ENCODE assay signal across 21 mouse cellular contexts in the genomic region with DNA sequence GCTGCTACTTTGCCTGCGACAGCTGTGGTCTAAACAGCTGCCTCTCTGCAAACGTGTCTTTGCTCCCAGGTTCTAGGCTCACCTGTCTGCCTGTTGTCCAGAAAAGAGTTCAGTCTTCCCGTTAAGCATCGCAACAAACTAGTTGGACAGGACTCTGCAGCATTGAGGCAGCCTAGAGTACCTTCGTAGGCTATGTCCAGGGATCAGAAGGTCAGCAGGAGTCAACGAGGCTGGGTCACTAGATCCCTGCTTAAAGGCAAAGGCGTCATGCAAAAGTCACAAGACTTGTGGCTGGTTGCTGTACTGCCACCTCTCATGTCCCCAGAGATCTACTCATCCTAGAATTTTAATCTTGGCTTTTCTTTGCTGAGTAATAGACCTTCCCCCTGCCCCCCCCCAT. TPM values are rescaled to one million over a fixed set of nuclear protein-coding genes. Genes with fewer than 3 reads are reported as not detected.
DNase-seq lines count a peak whose midpoint lies in the region; ATAC-seq and TF ChIP-seq lines count a peak whose summit lies in the region.
"Had no signal": no experiment of that assay in that cellular context is flagged by ENCODE, and none has a peak within 500 bp of the region (broad histone marks: within the 10 kb centered on the region; RNA-seq: fewer than 3 reads in every experiment).

No protein-coding gene starts in this region.

- no peaks in the 10 kb centered on the region for H3K36me3 ChIP-seq in heart, embryonic 10.5 days
- H3K36me3 ChIP-seq in kidney, embryonic 16.5 days (ENCODE audit: insufficient read depth, low read length), result no peaks in the 10 kb centered on the region
- H3K36me3 ChIP-seq in E14TG2a.4 (ENCODE audit: insufficient read depth, low read length), result peaks cover 37% of the 10 kb centered on the region
- H3K36me3 ChIP-seq: embryonic facial prominence, embryonic 12.5 days; forebrain, embryonic 12.5 days; heart, embryonic 13.5 days; hindbrain, embryonic 12.5 days had no signal

- H3K9ac ChIP-seq in kidney, embryonic 16.5 days (replicated peaks; ENCODE audit: low read length), result no peak overlapping the region
- H3K9ac ChIP-seq: embryonic facial prominence, embryonic 12.5 days; forebrain, embryonic 12.5 days; forebrain, postnatal 0 days; heart, embryonic 13.5 days; hindbrain, embryonic 12.5 days had no signal

- no peak overlapping the region for H3K4me2 ChIP-seq in kidney, embryonic 16.5 days (replicated peaks; ENCODE audit: low read depth, low read length)
- H3K4me2 ChIP-seq: embryonic facial prominence, embryonic 12.5 days; forebrain, embryonic 12.5 days; heart, embryonic 13.5 days; hindbrain, embryonic 12.5 days had no signal

- no peak overlapping the region for H3K4me3 ChIP-seq in heart, embryonic 10.5 days
- H3K4me3 ChIP-seq in kidney, embryonic 16.5 days (ENCODE audit: low read length), result no peak overlapping the region
- peak overlapping the region; percentile 73 for H3K4me3 ChIP-seq in E14TG2a.4 (replicated peaks; ENCODE audit: low read length)
- H3K4me3 ChIP-seq: embryonic facial prominence, embryonic 12.5 days; forebrain, embryonic 12.5 days; heart, embryonic 13.5 days; hindbrain, embryonic 12.5 days had no signal

- TF ChIP-seq CTCF in E14TG2a.4 (conservative IDR thresholded peaks at IDR 0.05; ENCODE audit: low read length), result no peak

- DNase-seq in heart, embryonic 10.5 days (ENCODE audit: low spot score), result no peak
- no peak for DNase-seq in heart, adult 9 months (ENCODE audit: low spot score in 2 of 2)
- DNase-seq in kidney, postnatal 25 days, result no peak
- peak; percentile 38 for DNase-seq in R1 (ENCODE audit: low read depth, low spot score)
- no peak for DNase-seq in cerebellum, postnatal 10 days
- DNase-seq: adrenal gland, adult 2 months; adrenal gland, postnatal 25 days; cerebellum, adult 18-20 months; cerebellum, adult 9-11 months; forebrain, postnatal 0 days; gastrocnemius, postnatal 25 days; heart, postnatal 4 days; kidney, adult 11 months had no signal

- H3K27ac ChIP-seq in heart, embryonic 10.5 days, result peak overlapping the region; percentile 72; the same call in 1 of the 2 replicates
- 0 out of 2 replicates have a peak overlapping the region, but pooled peaks have one; percentile 16 for H3K27ac ChIP-seq in kidney, embryonic 16.5 days (ENCODE audit: low read length)
- H3K27ac ChIP-seq: embryonic facial prominence, embryonic 12.5 days; forebrain, embryonic 12.5 days; hindbrain, embryonic 12.5 days had no signal

- 47% methylated on average over 7 of the region's 7 CpGs for WGBS in heart, embryonic 10.5 days
- WGBS in kidney, embryonic 16.5 days, result 51% methylated on average over 7 of the region's 7 CpGs

- H3K27me3 ChIP-seq in heart, embryonic 10.5 days (ENCODE audit: insufficient read depth, poor library complexity, severe bottlenecking), result no peaks in the 10 kb centered on the region
- H3K27me3 ChIP-seq in kidney, embryonic 16.5 days (ENCODE audit: insufficient read depth, low read length), result no peaks in the 10 kb centered on the region
- no peaks in the 10 kb centered on the region for H3K27me3 ChIP-seq in E14TG2a.4 (ENCODE audit: insufficient read depth, low read length)
- H3K27me3 ChIP-seq: embryonic facial prominence, embryonic 12.5 days; forebrain, embryonic 12.5 days; heart, embryonic 13.5 days; hindbrain, embryonic 12.5 days; Patski had no signal

- H3K4me1 ChIP-seq in heart, embryonic 10.5 days, result peaks cover 63% of the 10 kb centered on the region
- H3K4me1 ChIP-seq in kidney, embryonic 16.5 days (ENCODE audit: insufficient read depth, low read length), result peaks cover 44% of the 10 kb centered on the region
- peaks cover 78% of the 10 kb centered on the region for H3K4me1 ChIP-seq in E14TG2a.4 (replicated peaks; ENCODE audit: low read depth, low read length)

- ATAC-seq in kidney, embryonic 16.5 days (ENCODE audit: low FRiP score, low TSS enrichment), result no peak
- ATAC-seq: forebrain, postnatal 0 days; hindbrain, embryonic 16.5 days; Patski had no signal

- H3K9me3 ChIP-seq in heart, embryonic 10.5 days, result no peaks in the 10 kb centered on the region
- H3K9me3 ChIP-seq in kidney, embryonic 16.5 days (ENCODE audit: low read length), result no peaks in the 10 kb centered on the region
- H3K9me3 ChIP-seq in E14TG2a.4 (ENCODE audit: low read length), result no peaks in the 10 kb centered on the region
- H3K9me3 ChIP-seq: embryonic facial prominence, embryonic 12.5 days; forebrain, embryonic 12.5 days; heart, embryonic 13.5 days; hindbrain, embryonic 12.5 days had no signal

RNA-seq across cellular contexts. Expression of gene Itga6, which starts 2.0 kb away (rescaled TPM):
- 93.7 and 111 TPM in 2 replicates for polyA plus RNA-seq in heart, embryonic 10.5 days (2016; fragmentation: Nextera tagmentation; extraction: Ambion mirVana)
- 56.8 and 75.1 TPM in 2 replicates for polyA plus RNA-seq in kidney, embryonic 16.5 days (2015; fragmentation: Nextera tagmentation; extraction: Ambion mirVana)
